Mouse (Mus musculus) neural tube, embryonic 13.5 days (tissue): ENCODE data around the gene G6pc2. TPM values are rescaled to one million over a fixed set of nuclear protein-coding genes. Genes with fewer than 3 reads are reported as not detected.

Experiments
- ATAC-seq: fragments of 200-750 bp; cut with Nextera tagmentation; 2 replicates; pipeline ENCODE4 v1.8.0; 2017; ENCODE audit warnings: low read depth, mild to moderate bottlenecking, moderate TSS enrichment, moderate library complexity
- H3K27ac ChIP-seq: fragments of 300-500 bp; sonication (generic); replicated peaks from 2 replicates; pipeline ENCODE4 v1.5.1; 2015; ENCODE audit warnings: moderate library complexity, mild to moderate bottlenecking, inconsistent platforms
- H3K27me3 ChIP-seq: fragments of 300-500 bp; sonication (generic); 2 replicates; pipeline ENCODE4 v1.6.1; 2015; ENCODE audit warnings: mild to moderate bottlenecking, inconsistent platforms
- H3K36me3 ChIP-seq: fragments of 300-500 bp; sonication (generic); 2 replicates; pipeline ENCODE4 v1.6.1; 2015; ENCODE audit warnings: mild to moderate bottlenecking, inconsistent platforms
- H3K4me1 ChIP-seq: fragments of 300-500 bp; sonication (generic); replicated peaks from 2 replicates; pipeline ENCODE4 v1.6.1; 2015; ENCODE audit warnings: inconsistent platforms
- H3K4me2 ChIP-seq: fragments of 300-500 bp; sonication (generic); 2 replicates; pipeline ENCODE4 v1.6.1; 2015; ENCODE audit warnings: inconsistent platforms, mild to moderate bottlenecking, moderate library complexity
- H3K4me3 ChIP-seq: fragments of 300-500 bp; sonication (generic); 2 replicates; pipeline ENCODE4 v1.5.1; 2015; ENCODE audit warnings: mild to moderate bottlenecking, inconsistent platforms
- H3K9ac ChIP-seq: fragments of 300-500 bp; sonication (generic); 2 replicates; pipeline ENCODE4 v1.6.1; 2015; ENCODE audit warnings: moderate library complexity, mild to moderate bottlenecking, inconsistent platforms
- H3K9me3 ChIP-seq: fragments of 300-500 bp; sonication (generic); 2 replicates; pipeline ENCODE4 v1.6.1; 2016; ENCODE audit warnings: inconsistent platforms
- WGBS: fragments of 180-500 bp; shearing (Covaris S2); methylation state at CpG from one replicate; pipeline ENCODE4 v1.1.7; 2015; 5-methylcytosine and 5-hydroxymethylcytosine counted together
- polyA plus RNA-seq: library from polyadenylated mRNA; unstranded; fragments of >200 nt; fragmentation: Nextera tagmentation; extraction: Ambion mirVana; gene quantifications from 2 replicates; pipeline ENCODE4 v1.2.1, GENCODE M21; 2015

The G6pc2 gene
- polyA plus RNA-seq, 1 experiment from 2014 or later = 0.28 TPM

- H3K4me1 ChIP-seq = peaks cover 10% of the 10 kb centered on the region
- H3K27me3 ChIP-seq = no peaks in the 10 kb centered on the region
- H3K9me3 ChIP-seq = no peaks in the 10 kb centered on the region
- no peak overlapping the region for H3K4me3 ChIP-seq
- no peak overlapping the region for H3K27ac ChIP-seq
- 92% methylated on average over 3 of the region's 3 CpGs for WGBS
- no peak overlapping the region for H3K4me2 ChIP-seq
- ATAC-seq = no peak
- H3K9ac ChIP-seq = no peak overlapping the region
- H3K36me3 ChIP-seq = no peaks in the 10 kb centered on the region
These were observed 1.2 kb upstream of the G6pc2 start for GRCm38 (mm10) chr2:69209684-69210083.

- Histone ChIP-seq H3K9ac (no peak overlapping the region), H3K4me2 (no peak overlapping the region)
These were observed 1.8 kb downstream of the G6pc2 start for GRCm38 (mm10) chr2:69212652-69213051.

GRCm38 (mm10) chr2:69215242-69215641, 4.4 kb downstream of the G6pc2 start:
- no peak overlapping the region for H3K4me3 ChIP-seq
- WGBS = 53% methylated on average over 7 of the region's 7 CpGs
- no peaks in the 10 kb centered on the region for H3K36me3 ChIP-seq
- no peak overlapping the region; the same call in 1 of the 2 replicates for H3K27ac ChIP-seq
- ATAC-seq = 0 out of 2 replicates have a peak, but pooled peaks have one; percentile 30
- no peaks in the 10 kb centered on the region for H3K9me3 ChIP-seq
- no peak overlapping the region for H3K4me2 ChIP-seq
- no peaks in the 10 kb centered on the region for H3K27me3 ChIP-seq
- H3K9ac ChIP-seq = no peak overlapping the region
- peaks cover 17% of the 10 kb centered on the region; the same call in 1 of the 2 replicates for H3K4me1 ChIP-seq

More at GRCm38 (mm10) chr2:69212652-69213051, 1.8 kb downstream of the G6pc2 start:
- no peaks in the 10 kb centered on the region for H3K27me3 ChIP-seq
- no peaks in the 10 kb centered on the region for H3K36me3 ChIP-seq
- 58% methylated on average over 10 of the region's 10 CpGs for WGBS
- no peak overlapping the region for H3K27ac ChIP-seq
- H3K4me1 ChIP-seq = peaks cover 12% of the 10 kb centered on the region; the same call in 1 of the 2 replicates
- H3K9me3 ChIP-seq = no peaks in the 10 kb centered on the region
- H3K4me3 ChIP-seq = no peak overlapping the region
- ATAC-seq = no peak

GRCm38 (mm10) chr2:69221868-69222416, 11.1 kb downstream of the G6pc2 start:
- Histone ChIP-seq H3K27me3 (no peaks in the 10 kb centered on the region), H3K4me3 (no peak overlapping the region), H3K9me3 (no peaks in the 10 kb centered on the region), H3K4me1 (peaks cover 8% of the 10 kb centered on the region), H3K4me2 (no peak overlapping the region), H3K36me3 (no peaks in the 10 kb centered on the region), H3K27ac (no peak overlapping the region), H3K9ac (no peak overlapping the region)
- ATAC-seq = no peak
- 38% methylated on average over 5 of the region's 5 CpGs for WGBS

GRCm38 (mm10) chr2:69222815-69223214, 11.9 kb downstream of the G6pc2 start:
- ATAC-seq = no peak

GRCm38 (mm10) chr2:69224724-69225123, 13.9 kb downstream of the G6pc2 start:
- Histone ChIP-seq H3K36me3 (no peaks in the 10 kb centered on the region), H3K4me1 (peaks cover 11% of the 10 kb centered on the region), H3K27ac (no peak overlapping the region), H3K9me3 (no peaks in the 10 kb centered on the region), H3K27me3 (no peaks in the 10 kb centered on the region), H3K9ac (no peak overlapping the region), H3K4me2 (no peak overlapping the region), H3K4me3 (no peak overlapping the region)
- 74% methylated on average over 2 of the region's 2 CpGs for WGBS
- no peak for ATAC-seq

More at GRCm38 (mm10) chr2:69222815-69223214, 11.9 kb downstream of the G6pc2 start:
- Histone ChIP-seq H3K27ac (no peak overlapping the region), H3K36me3 (no peaks in the 10 kb centered on the region), H3K4me1 (peaks cover 8% of the 10 kb centered on the region), H3K9ac (no peak overlapping the region), H3K9me3 (no peaks in the 10 kb centered on the region), H3K27me3 (no peaks in the 10 kb centered on the region), H3K4me3 (no peak overlapping the region), H3K4me2 (no peak overlapping the region)
- 48% methylated on average over 10 of the region's 10 CpGs for WGBS

GRCm38 (mm10) chr2:69226876-69227275, 16.0 kb downstream of the G6pc2 start:
- peaks cover 9% of the 10 kb centered on the region for H3K4me1 ChIP-seq
- WGBS = 89% methylated on average over 9 of the region's 9 CpGs
- H3K9me3 ChIP-seq = no peaks in the 10 kb centered on the region
- no peak for ATAC-seq
- H3K36me3 ChIP-seq = no peaks in the 10 kb centered on the region
- no peak overlapping the region for H3K4me3 ChIP-seq
- no peaks in the 10 kb centered on the region for H3K27me3 ChIP-seq
- no peak overlapping the region for H3K9ac ChIP-seq
- no peak overlapping the region for H3K4me2 ChIP-seq
- H3K27ac ChIP-seq = no peak overlapping the region

- peak overlapping the region; percentile 42; the same call in 1 of the 2 replicates for H3K27ac ChIP-seq
- H3K4me2 ChIP-seq = no peak overlapping the region
- H3K36me3 ChIP-seq = no peaks in the 10 kb centered on the region
- H3K4me3 ChIP-seq = no peak overlapping the region
- WGBS = 52% methylated on average over 6 of the region's 6 CpGs
- no peaks in the 10 kb centered on the region for H3K27me3 ChIP-seq
- no peak overlapping the region for H3K9ac ChIP-seq
- no peak for ATAC-seq
- H3K4me1 ChIP-seq = peaks cover 6% of the 10 kb centered on the region; the same call in 1 of the 2 replicates
- H3K9me3 ChIP-seq = no peaks in the 10 kb centered on the region
These were observed 17.8 kb downstream of the G6pc2 start for GRCm38 (mm10) chr2:69228635-69229034.

- H3K27ac ChIP-seq = no peak overlapping the region
- H3K27me3 ChIP-seq = no peaks in the 10 kb centered on the region
- H3K4me1 ChIP-seq = peaks cover 6% of the 10 kb centered on the region; the same call in 1 of the 2 replicates
- no peak for ATAC-seq
- no peak overlapping the region for H3K9ac ChIP-seq
- H3K9me3 ChIP-seq = no peaks in the 10 kb centered on the region
- H3K36me3 ChIP-seq = no peaks in the 10 kb centered on the region
- no peak overlapping the region for H3K4me3 ChIP-seq
- WGBS = 88% methylated on average over 2 of the region's 2 CpGs
- no peak overlapping the region for H3K4me2 ChIP-seq
These were observed 19.3 kb downstream of the G6pc2 start for GRCm38 (mm10) chr2:69230137-69230536.

- Histone ChIP-seq H3K4me2 (no peak overlapping the region), H3K4me1 (peaks cover 6% of the 10 kb centered on the region; the same call in 1 of the 2 replicates), H3K4me3 (no peak overlapping the region), H3K9ac (no peak overlapping the region), H3K27me3 (no peaks in the 10 kb centered on the region), H3K27ac (no peak overlapping the region), H3K36me3 (no peaks in the 10 kb centered on the region), H3K9me3 (no peaks in the 10 kb centered on the region)
- no peak for ATAC-seq
These were observed 21.2 kb downstream of the G6pc2 start for GRCm38 (mm10) chr2:69232101-69232500.

- H3K9me3 ChIP-seq = no peaks in the 10 kb centered on the region
- ATAC-seq = no peak
- H3K27me3 ChIP-seq = no peaks in the 10 kb centered on the region
- no peak overlapping the region for H3K9ac ChIP-seq
- WGBS = 54% methylated on average over 5 of the region's 5 CpGs
- no peaks in the 10 kb centered on the region for H3K4me1 ChIP-seq
- no peak overlapping the region for H3K4me3 ChIP-seq
- H3K27ac ChIP-seq = no peak overlapping the region
- no peak overlapping the region for H3K4me2 ChIP-seq
- no peaks in the 10 kb centered on the region for H3K36me3 ChIP-seq
These were observed 24.3 kb downstream of the G6pc2 start for GRCm38 (mm10) chr2:69234976-69235678.

GRCm38 (mm10) chr2:69239315-69239714, 28.4 kb downstream of the G6pc2 start:
- no peaks in the 10 kb centered on the region for H3K27me3 ChIP-seq
- WGBS = 70% methylated on average over 9 of the region's 9 CpGs
- no peaks in the 10 kb centered on the region for H3K9me3 ChIP-seq
- H3K36me3 ChIP-seq = no peaks in the 10 kb centered on the region
- H3K4me3 ChIP-seq = no peak overlapping the region
- H3K4me2 ChIP-seq = no peak overlapping the region
- no peak for ATAC-seq
- H3K9ac ChIP-seq = no peak overlapping the region
- no peaks in the 10 kb centered on the region for H3K4me1 ChIP-seq
- no peak overlapping the region for H3K27ac ChIP-seq
